Mouse (Mus musculus) right cerebral cortex, postnatal 14 days (tissue): ENCODE measurements at regions not wholly inside any gene's neighbourhood (a gene's known extent, or its start where the extent isn't known, plus 50 kb on each side); places are given as distances from the start of the nearest gene placed in this dataset.

Experiments
- DNase-seq: peaks from one replicate; pipeline ENCODE4 v3.0.0; 2022

DNA sequence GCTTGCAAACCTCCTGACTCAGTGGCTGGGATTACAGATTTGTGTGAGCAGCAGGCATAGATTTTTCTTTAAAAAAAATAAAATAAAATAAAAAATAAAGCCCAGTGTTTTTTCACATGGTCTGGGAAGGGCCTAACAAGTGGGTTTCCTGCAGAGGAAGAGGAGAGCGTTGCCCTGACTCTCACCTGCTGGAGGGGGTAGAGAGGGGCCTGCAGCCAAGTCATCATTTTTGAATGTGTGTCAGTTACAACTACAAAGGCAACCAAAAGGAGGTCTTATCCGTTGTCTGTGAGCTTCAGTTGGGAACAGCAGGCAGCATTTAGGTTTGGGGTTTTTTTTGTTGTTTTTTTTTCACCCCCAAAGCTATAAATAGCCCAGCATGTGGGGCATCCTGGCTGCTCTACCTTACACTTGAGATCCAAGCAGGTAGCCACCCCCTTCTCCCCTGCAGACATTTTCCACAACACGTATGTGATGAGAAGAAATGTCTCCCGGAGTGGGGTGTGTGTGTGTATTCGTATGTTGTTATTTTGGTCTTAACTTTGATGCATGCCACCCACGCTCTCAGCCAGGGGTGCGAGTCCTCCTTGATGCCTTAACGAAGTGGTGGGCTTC is 285.7 kb upstream of the 4930412O13Rik start:
- no peak for DNase-seq

DNA sequence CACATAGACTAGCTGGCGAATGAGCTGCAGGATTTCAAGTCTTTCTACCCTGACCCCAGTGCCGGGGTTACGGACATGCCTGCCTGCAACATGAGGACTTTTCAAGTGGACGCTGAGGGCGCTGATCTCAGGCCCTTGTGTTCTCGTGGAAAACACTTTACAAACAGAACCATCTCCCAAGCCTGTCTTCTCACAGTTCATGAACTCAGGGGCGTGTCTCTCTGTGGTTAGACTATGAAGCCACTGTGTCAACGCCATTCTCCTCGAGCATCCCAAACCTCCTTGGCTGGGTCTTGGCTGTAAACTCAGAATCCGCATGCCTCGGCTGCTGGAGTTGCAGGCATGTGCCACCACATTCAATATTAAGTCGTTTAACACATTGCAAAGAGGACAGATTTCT is 284.9 kb upstream of the 4930412O13Rik start:
- DNase-seq: no peak

DNA sequence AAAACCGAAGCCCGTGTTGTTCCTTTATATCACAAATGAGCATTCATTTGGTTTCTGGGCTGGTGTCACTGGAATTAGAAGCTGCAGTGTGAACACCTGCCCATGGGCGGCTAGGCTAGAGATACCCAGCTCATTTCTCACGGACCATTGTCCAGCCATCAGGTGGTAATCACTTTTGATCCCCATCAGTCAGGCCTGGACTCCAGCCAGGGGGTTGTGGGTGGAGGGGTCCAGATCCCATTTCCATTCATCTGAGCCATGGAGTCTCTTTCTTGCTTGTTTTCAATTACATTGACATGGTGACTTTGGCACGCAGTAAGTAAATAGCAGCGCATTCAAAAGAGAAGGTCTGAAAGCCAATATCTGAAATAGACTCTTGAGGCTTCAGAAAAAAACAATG is 276.1 kb upstream of the 4930412O13Rik start:
- DNase-seq: no peak

DNA sequence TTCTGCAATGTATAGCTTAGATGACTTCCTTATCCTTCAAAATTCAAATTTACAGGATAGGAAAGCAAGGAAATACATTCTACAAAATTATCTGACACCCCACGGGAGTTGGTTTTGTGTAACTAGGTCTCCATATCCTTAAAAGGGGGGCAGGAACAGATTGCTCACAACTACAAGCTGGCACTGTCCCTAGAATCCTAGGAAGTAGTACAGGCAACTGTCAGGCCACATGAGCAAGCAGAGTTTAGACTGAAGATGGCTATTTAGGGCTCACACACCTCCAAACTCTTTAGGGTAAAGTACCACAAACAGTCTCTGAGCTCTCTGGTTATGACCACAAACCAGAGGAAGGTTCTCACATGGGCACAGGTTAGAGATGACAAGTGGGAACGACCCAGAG is 273.5 kb upstream of the 4930412O13Rik start:
- no peak for DNase-seq

DNA sequence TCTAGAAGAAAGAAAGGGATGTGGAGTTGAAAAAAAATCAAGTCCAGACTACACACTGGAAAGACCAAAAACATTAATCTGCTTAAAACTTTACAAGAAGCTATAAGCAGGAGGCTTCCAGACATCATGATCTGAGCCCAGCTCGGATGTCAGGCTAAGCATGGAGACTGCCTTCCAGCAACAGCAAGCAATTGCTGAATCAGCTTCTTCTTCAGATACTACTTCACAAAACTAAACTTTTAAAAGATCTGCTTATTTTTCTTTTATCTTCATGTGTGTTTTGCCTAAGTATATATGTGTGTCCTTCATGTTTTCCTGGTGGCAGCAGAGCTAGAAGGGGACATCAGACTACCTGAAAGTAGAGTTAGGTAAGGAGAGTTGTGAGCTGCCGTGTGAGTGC is 266.6 kb upstream of the 4930412O13Rik start:
- no peak for DNase-seq

DNA sequence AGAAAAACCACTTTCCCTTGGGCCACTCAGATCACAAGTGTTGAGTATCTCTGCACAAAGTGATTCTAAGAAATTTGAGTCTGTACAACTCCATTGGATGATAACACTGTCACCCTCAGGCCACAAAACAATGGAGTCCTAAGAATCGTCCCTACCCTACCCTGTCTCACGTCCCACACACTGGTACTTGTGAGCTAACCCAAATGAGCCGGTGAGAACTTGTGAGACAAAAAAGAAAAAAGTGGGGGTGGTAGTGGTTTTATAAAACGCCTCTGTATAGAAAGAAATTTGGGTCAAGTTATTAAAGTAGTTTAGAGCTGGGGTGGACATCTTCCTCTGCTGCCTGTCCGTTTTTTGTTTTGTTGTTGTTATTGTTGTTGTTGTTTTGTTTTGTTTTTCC is 264.8 kb upstream of the 4930412O13Rik start:
- DNase-seq: no peak

DNA sequence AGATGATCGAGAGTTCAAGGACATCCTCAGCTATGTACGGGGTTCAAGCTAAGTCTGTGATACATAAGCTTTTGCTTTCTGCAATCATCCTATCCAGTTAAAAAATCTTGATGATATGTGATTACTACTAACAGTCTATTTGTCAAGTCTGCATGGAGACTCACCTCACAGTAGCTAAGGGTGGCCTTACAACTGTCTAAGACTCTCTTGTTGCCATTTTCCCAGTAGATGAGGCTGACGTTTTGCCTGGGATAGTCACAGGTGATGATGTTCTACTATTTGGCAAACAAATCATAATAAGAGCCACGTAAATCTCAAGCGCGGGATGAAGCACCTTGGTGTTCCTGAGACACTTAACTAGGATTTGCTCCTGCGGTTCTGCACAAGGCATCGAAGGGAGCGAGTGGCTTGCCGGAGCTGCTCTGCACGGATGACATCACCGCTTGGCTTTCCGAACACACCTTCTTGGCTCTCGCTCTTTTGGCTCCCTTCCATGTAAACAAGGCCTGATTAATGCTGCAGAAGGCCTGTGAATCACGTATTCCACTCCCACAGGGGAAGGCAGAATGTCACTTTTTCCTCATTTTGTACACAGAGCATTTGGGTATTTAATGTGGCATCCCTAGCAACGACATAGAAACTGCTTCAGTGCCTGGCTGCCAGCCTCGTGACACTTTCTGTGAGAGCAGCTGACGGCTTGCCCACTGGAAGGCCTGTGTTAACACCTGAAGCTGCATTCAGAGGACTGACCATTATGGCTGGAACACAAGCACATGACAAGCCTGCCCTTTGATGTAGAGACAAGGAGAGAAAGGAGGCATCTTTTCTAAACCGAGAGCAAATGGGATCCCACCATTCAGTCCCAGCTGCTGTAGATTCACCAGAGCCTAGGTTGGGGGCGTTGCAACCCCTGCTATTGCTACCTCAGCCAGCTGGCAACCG is 260.5 kb upstream of the 4930412O13Rik start:
- peak; percentile 49 for DNase-seq

DNA sequence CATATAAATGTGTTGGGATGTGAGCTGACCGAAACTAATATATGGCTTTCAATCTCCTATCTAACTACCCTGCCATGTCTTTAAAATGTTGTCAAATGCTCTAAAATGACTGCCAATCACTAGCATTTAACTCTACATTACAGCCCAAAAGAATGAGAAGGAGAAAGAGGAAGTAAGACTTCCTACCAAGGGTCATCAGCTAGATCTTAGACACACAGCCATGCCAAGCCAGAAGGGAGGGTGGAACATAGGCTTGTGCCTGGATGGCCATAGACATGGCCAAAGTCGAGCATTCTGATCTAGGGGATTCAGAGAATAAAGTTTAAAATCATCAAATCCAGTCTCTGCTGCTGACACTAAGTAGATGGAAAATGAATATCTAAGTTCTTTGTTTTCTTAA is 257.4 kb upstream of the 4930412O13Rik start:
- DNase-seq: no peak

DNA sequence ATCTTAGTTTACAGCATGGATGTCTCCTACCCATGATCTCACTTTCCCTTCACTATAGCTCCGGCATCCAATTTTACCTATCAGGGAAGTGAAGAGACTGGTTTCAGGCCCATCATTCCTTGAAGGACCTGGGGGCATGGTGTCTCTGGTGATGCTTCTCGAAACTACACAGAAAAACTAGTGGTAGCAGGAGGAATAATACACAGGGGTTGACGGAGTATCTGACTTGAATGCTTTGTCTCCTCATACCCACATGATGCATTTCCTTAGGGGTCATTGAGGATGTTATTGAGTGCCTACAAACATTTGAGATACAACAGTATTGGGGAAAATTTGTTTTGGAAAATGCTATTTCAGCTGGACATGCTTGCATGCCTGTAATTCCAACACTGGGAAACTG is 253.0 kb upstream of the 4930412O13Rik start:
- no peak for DNase-seq

DNA sequence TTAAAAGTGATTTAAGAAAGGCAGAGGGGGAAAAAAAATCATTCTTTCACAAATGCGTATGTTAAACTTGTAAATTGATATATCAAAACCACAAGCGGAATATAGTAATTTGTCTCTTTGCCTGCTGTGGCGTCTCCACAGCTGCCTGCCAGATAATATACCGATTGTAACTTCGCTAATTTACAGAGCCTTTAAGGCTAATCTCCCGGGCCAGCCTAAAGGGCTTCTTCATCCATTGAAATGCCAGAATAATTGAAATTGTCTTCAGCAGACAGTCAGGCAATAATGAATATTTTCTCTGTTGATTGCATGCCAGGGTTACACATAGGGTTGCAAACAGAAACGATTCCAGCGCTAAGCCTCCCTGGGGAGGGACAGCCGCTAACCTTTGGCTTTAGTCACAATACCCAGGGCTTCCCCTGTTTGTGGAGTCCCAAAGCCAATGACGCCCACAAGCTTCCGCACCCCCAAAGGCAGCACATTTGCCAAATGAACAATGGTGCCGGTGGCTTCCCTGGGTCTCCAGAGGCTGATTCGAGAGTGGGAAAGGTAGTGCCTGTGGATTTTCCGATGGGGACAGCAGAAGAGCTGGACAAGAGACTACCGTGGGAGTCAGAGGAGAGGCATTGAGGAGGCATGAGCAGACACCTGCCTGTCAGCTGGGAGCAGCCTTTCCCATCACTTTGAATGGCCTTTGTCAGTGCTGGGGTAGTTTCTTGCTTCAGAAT is 248.2 kb upstream of the 4930412O13Rik start:
- DNase-seq: no peak

DNA sequence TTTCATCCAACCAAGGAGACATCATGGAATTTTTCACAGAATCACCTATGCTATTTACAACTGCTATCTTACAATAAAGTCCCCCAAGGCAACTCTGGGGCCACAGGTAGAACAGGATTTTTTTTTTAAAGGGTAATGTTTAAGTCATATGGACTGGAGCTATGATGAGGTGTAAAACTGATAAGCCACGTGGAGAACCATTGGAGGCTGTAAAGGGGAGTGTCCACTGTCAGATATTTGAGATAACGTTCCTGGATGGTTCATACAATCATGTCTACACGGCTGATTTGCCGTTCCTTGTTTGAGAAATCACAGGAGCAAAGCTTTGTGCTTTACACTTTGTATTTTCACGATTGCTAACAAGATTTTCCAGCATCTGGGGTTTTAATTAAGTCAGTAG is 241.8 kb upstream of the 4930412O13Rik start:
- no peak for DNase-seq

DNA sequence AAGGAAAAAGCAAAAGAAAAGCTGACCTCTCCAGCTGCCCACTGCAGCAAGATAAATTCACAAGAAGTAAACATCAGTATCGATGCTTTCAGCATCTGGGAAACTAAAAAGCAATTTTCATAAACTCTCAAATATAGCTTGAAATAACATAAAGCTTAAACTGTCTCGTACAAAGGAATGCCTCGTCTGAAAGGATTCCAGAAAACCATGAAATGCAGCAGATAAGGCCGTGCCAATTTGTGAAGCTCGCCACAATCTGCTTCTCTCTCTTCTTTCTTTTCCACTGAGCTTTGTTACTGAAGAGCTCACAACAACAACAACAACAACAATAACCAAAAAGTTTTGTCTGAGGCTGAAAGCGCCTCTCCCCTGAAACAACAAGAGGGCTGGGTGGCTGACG is 239.4 kb upstream of the 4930412O13Rik start:
- DNase-seq: no peak

DNA sequence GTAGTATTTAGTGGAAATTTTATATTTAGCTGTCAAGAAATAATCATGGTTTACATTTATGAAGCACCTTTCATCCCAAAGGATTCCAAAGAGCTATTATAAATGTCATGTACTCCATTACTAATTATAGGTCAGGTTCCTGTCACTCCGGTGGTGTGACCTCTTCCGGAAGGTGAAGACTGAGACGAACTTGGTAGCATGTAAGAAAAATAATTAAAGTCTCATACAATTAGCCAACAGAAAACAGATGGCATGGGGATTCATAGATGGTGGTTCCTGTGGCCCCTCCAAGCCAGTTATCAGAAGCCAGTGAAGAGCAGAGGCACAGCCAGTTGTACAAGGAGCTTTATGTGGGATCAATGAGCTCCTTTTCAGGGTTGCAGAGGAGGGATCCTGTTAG is 238.6 kb upstream of the 4930412O13Rik start:
- DNase-seq: no peak

DNA sequence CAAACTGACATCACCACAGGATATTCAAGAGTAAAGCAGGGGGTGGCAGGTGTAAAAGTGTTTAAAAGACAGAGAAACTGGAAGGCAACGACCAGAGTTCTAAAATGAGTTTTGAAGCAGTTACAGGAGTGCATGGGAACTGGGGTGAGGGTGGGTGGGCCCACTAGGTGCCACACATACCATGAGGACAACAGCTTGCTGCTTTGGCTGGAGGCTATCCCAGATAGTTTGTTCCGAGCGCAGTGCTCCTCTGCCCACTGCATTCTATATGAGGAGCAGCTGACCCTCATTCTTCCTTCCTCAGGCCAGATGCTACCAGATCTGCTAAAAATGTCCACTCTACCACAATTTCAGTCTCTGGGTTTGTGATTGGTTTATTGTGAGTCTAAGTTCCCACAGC is 234.6 kb upstream of the 4930412O13Rik start:
- DNase-seq: no peak

DNA sequence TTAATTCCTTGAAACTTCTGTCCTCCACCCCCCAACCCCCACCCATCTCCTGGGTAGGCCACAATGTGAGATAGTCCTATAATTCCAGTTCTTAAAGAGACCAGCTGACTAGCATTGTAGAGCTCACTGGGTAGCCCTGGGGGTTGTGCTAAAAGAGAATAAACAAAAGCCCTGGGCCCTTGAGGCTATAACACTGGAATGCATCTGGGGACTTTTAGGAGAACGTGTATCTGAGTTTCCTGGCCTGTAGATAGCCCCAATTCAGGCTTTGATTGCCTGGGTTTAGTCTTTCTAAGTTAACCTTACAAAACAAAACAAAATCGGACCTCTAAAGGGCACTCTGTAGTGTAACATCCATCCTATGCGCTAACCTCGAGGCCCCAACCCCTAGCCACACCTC is 234.1 kb upstream of the 4930412O13Rik start:
- no peak for DNase-seq

DNA sequence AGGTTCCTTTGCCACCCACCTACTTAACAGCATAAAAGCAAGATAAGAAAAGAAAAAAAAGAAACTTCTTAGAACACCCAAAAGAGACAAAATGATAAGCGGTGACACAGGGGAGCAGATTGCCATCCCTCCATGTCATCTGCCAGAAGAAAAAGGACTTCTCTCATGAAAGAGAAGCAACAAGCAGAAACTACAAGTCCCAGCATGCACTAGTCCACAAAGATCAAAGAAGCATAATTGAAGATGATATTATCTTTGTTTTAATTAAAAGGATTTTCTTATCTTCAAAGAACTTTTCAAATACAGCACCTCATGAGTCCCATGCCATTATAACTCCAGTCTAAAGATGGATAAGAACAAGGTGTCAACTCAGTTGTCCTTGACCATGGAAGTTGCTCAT is 231.0 kb upstream of the 4930412O13Rik start:
- no peak for DNase-seq

DNA sequence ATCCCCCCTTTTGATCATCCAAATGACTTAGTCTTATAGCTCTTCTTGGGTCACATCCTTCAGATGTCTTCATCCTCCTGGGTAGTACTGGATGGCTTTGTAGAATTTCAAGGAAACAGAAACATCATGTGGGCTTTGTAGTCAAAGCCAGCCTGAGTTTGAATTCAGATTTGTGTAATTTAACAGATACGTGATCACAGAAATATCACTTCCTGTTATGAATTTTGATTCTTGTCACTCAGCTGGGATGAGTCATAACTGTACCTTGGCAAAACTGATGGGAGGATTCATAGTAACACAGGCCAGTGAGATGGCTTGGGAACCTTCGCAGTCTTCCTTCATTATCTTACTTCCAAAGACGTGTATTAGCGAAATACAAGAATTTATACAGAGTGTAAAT is 222.2 kb upstream of the 4930412O13Rik start:
- DNase-seq: no peak

DNA sequence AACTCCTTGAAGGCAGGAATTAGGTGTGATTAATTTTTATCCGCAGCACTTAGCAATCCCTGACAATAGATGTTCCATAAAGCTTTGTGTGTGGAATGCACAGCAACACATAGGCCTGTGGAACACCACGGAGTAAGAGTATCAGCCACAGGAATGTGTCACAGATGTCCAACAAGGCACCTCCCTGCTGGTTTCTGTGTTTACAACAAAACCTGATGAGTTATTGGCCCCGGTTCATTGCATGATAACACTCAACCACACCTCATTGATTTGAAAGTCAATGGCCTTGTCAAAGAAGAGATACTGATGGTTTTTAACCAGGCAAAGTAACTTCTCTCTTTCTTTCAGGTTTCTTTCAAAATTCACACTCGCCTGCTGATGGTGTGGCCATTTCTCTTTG is 211.4 kb upstream of the 4930412O13Rik start:
- no peak for DNase-seq

DNA sequence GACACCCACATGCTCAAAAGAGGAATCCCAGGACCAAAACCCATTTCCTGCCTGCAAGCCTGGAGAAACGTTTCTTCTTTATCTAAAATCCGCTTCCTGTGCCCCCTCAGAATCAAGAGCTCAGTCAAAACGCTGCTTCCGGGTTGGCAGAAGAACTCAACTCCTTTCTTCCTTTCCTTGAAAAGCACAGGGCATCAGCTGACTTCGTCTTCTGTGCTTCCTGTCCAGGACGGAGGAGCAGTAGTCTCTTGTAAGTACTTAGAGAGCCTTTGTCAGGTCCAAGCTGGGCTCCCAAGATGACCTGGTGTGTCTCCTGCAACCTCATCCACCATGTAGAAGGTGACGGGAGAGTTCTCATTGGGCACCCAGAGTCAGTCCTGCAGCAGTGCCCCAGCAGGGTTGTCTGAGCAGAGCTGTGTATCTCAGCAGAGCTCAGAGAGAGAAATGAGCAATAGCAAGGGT is 199.3 kb upstream of the 4930412O13Rik start:
- no peak for DNase-seq

DNA sequence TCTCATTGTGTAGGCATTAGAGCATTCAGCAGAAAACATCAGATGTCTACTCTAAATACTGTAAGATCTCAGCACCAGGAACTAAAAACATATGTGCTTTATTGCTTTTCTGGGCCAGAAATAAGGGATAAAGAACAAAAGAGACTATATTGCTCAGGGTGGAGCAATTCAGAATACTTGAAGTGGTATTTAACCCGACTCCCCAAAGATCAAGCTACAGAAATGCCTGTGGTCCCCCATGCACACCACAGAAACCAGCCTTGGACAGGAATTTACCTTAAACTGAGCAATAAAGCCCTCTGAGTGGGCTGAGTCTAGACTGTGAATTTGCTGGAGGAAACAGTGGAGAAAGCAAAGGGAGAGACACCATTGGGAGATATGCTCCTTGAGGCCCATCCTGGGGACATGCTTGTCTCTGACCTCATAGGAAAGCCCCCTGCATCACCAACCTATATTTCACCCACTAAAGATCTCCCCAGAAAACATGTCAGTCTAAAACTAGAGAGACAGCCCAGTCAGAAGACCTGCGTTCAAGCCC is 197.3 kb upstream of the 4930412O13Rik start:
- no peak for DNase-seq

DNA sequence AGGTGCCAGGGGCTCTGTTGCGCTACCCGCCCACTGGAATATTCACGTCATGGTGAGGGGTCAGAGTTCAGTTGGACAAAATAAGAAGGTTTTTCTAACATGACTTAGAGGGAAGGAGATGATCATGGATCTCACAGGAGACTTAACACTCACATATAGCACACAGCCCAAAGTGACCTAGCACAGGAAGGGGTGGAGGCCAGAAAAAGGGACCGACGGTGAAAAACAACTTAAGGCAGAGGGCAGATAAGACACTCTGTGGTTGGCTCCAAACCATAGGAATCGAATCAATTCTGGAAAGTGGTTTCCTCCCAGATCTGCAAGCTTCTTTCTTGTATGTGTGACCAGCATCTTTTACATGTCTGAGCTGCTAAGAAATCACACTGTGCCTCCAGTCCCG is 192.9 kb upstream of the 4930412O13Rik start:
- DNase-seq: no peak

DNA sequence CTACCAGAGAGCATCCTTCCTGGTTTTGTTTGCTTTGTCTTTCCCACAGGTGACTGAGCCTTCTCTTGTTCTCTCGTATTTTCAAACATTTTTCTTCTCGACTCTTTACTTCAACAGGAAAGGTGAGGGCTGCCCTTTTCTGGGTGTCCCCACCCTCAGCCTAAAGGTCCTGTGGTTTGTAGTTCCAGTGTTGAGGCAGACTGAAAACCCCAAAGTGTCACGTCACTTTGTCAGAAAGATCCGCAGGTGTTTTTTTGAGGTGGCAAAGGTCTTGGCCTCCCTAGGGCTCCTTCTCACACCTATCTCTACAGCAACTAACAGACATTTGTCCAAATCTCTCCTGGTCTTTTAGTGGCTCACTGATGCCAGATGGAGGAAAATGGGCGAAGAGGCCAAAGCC is 191.5 kb upstream of the 4930412O13Rik start:
- no peak for DNase-seq

DNA sequence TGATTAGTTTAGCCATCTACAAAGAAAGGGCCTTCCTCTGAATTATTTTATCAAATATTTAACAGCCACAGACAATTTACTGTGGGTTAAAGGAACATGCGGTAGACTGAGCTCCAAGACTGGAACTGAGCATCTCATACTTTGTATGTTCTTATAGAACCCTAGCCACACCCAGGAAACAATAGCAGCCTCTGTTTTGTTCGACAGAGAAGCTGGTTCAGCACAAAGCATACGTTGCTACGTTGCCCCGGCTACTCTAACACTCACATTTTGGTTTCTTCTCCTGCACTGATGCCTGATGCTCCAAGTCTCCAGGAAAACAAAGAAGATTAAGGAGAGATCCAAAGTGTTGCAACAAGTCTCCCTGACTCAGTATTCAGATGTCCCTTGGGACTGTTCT is 189.5 kb upstream of the 4930412O13Rik start:
- no peak for DNase-seq

DNA sequence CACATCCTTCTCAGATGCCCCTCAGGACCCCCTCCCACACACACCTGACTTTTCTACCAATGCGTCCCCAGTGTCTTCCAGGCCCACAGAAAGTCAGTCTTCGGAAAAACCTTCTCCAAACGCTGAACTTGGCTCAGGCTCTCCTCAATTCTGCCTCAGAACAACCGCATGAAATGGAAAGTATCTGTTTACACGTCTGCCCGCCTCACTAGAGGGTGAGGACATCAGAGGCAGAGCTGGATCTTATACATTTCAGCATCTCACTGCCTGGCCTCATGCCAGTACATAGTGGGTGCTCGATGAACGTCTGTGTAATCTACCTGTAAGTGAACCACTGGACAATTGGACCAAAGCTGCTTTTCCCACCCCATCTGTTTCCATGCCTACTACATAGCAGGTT is 189.1 kb upstream of the 4930412O13Rik start:
- no peak for DNase-seq
